Mouse (Mus musculus): Measurements from ENCODE around the gene Icos. TPM values are rescaled to one million over a fixed set of nuclear protein-coding genes. Genes with fewer than 3 reads are reported as not detected.

Icos gene
- polyA plus RNA-seq, 1 experiment from 2014 or later: 0.73 TPM

GRCm38 (mm10) chr1:61040401-61040800, 62.7 kb downstream of the Icos start:
- 90% methylated on average over 4 of the region's 4 CpGs for WGBS
- no peak for ATAC-seq
- no peaks in the 10 kb centered on the region for H3K36me3 ChIP-seq (ENCODE audit: control insufficient read depth, insufficient read depth, low read length)
- no peaks in the 10 kb centered on the region for H3K4me1 ChIP-seq (ENCODE audit: control insufficient read depth, insufficient read depth, low read length)
- H3K9me3 ChIP-seq (ENCODE audit: control insufficient read depth, low read length): no peaks in the 10 kb centered on the region
- H3K27me3 ChIP-seq (replicated peaks; ENCODE audit: control insufficient read depth, insufficient read depth, low read length): no peaks in the 10 kb centered on the region
- H3K4me3 ChIP-seq (ENCODE audit: low read length): no peak overlapping the region
- no peak overlapping the region for H3K9ac ChIP-seq (ENCODE audit: low read depth, low read length)
- H3K27ac ChIP-seq (ENCODE audit: low read length): no peak overlapping the region
- H3K4me2 ChIP-seq (ENCODE audit: low read depth, low read length): no peak overlapping the region

GRCm38 (mm10) chr1:61042842-61043241, 65.1 kb downstream of the Icos start:
- Histone ChIP-seq H3K4me2 (ENCODE audit: low read depth, low read length) (no peak overlapping the region), H3K27ac (ENCODE audit: low read length) (no peak overlapping the region), H3K9ac (ENCODE audit: low read depth, low read length) (no peak overlapping the region), H3K36me3 (ENCODE audit: control insufficient read depth, insufficient read depth, low read length) (no peaks in the 10 kb centered on the region), H3K27me3 (replicated peaks; ENCODE audit: control insufficient read depth, insufficient read depth, low read length) (no peaks in the 10 kb centered on the region), H3K9me3 (ENCODE audit: control insufficient read depth, low read length) (no peaks in the 10 kb centered on the region), H3K4me1 (ENCODE audit: control insufficient read depth, insufficient read depth, low read length) (no peaks in the 10 kb centered on the region), H3K4me3 (ENCODE audit: low read length) (no peak overlapping the region)
- no peak for ATAC-seq
- WGBS: 69% methylated on average over 2 of the region's 2 CpGs

- WGBS: 73% methylated on average over 3 of the region's 3 CpGs
- H3K36me3 ChIP-seq (ENCODE audit: control insufficient read depth, insufficient read depth, low read length): no peaks in the 10 kb centered on the region
- H3K9ac ChIP-seq (ENCODE audit: low read depth, low read length): no peak overlapping the region
- no peak overlapping the region for H3K27ac ChIP-seq (ENCODE audit: low read length)
- ATAC-seq: no peak
- H3K27me3 ChIP-seq (replicated peaks; ENCODE audit: control insufficient read depth, insufficient read depth, low read length): no peaks in the 10 kb centered on the region
- H3K4me1 ChIP-seq (ENCODE audit: control insufficient read depth, insufficient read depth, low read length): no peaks in the 10 kb centered on the region
- H3K9me3 ChIP-seq (ENCODE audit: control insufficient read depth, low read length): no peaks in the 10 kb centered on the region
- H3K4me3 ChIP-seq (ENCODE audit: low read length): no peak overlapping the region
- H3K4me2 ChIP-seq (ENCODE audit: low read depth, low read length): no peak overlapping the region
Observed at GRCm38 (mm10) chr1:61046055-61046705, 68.5 kb downstream of the Icos start.

GRCm38 (mm10) chr1:61047336-61047735, 69.6 kb downstream of the Icos start:
- Histone ChIP-seq H3K4me1 (ENCODE audit: control insufficient read depth, insufficient read depth, low read length) (no peaks in the 10 kb centered on the region), H3K4me2 (ENCODE audit: low read depth, low read length) (no peak overlapping the region), H3K36me3 (ENCODE audit: control insufficient read depth, insufficient read depth, low read length) (no peaks in the 10 kb centered on the region), H3K9ac (ENCODE audit: low read depth, low read length) (no peak overlapping the region), H3K27ac (ENCODE audit: low read length) (no peak overlapping the region), H3K4me3 (ENCODE audit: low read length) (no peak overlapping the region), H3K27me3 (replicated peaks; ENCODE audit: control insufficient read depth, insufficient read depth, low read length) (no peaks in the 10 kb centered on the region), H3K9me3 (ENCODE audit: control insufficient read depth, low read length) (no peaks in the 10 kb centered on the region)
- WGBS: 80% methylated on average over 3 of the region's 3 CpGs
- ATAC-seq: no peak

Other genes starting within 250 kb of the Icos start
- gene Ctla4, start 90.9 kb upstream of the Icos start, polyA plus RNA-seq (2015; fragmentation: Nextera tagmentation; extraction: Ambion mirVana): not detected in 2 replicates